Mouse (Mus musculus) liver, embryonic 12.5 days (tissue): ENCODE measurements at regions not wholly inside any gene's neighbourhood (a gene's known extent, or its start where the extent isn't known, plus 50 kb on each side); places are given as distances from the start of the nearest gene placed in this dataset.

Source experiments
- ATAC-seq: fragments of 200-750 bp; cut with Nextera tagmentation; 2 replicates; pipeline ENCODE4 v1.8.0; 2017; ENCODE audit warnings: moderate number of reproducible peaks, mild to moderate bottlenecking, moderate library complexity
- H3K27ac ChIP-seq: fragments of 300-500 bp; sonication (generic); 2 replicates; pipeline ENCODE4 v1.5.1; 2016; ENCODE audit warnings: mild to moderate bottlenecking
- H3K27me3 ChIP-seq: fragments of 300-500 bp; sonication (generic); replicated peaks from 2 replicates; pipeline ENCODE4 v1.6.1; 2016; ENCODE audit warnings: mild to moderate bottlenecking, moderate library complexity
- H3K36me3 ChIP-seq: fragments of 300-500 bp; sonication (generic); 2 replicates; pipeline ENCODE4 v1.6.1; 2016; ENCODE audit warnings: mild to moderate bottlenecking, moderate library complexity
- H3K4me1 ChIP-seq: fragments of 300-500 bp; sonication (generic); 2 replicates; pipeline ENCODE4 v1.6.1; 2016
- H3K4me2 ChIP-seq: fragments of 300-500 bp; sonication (generic); 2 replicates; pipeline ENCODE4 v1.6.1; 2016; ENCODE audit warnings: mild to moderate bottlenecking, moderate library complexity
- H3K4me3 ChIP-seq: fragments of 300-500 bp; sonication (generic); 2 replicates; pipeline ENCODE4 v1.5.1; 2016; ENCODE audit warnings: mild to moderate bottlenecking, moderate library complexity
- H3K9ac ChIP-seq: fragments of 300-500 bp; sonication (generic); 2 replicates; pipeline ENCODE4 v1.6.1; 2016; ENCODE audit warnings: mild to moderate bottlenecking, moderate library complexity
- H3K9me3 ChIP-seq: fragments of 300-500 bp; sonication (generic); replicated peaks from 2 replicates; pipeline ENCODE4 v1.6.1; 2016; ENCODE audit warnings: mild to moderate bottlenecking, moderate library complexity
- WGBS: fragments of 180-500 bp; shearing (Covaris S2); methylation state at CpG from one replicate; pipeline ENCODE4 v1.1.7; 2016; ENCODE audit not compliant: insufficient replicate concordance; 5-methylcytosine and 5-hydroxymethylcytosine counted together

GRCm38 (mm10) chr2:117597573-117597972 is 254.8 kb upstream of the Rasgrp1 start:
- H3K4me2 ChIP-seq: no peak overlapping the region
- no peaks in the 10 kb centered on the region for H3K4me1 ChIP-seq
- no peak overlapping the region for H3K9ac ChIP-seq
- no peaks in the 10 kb centered on the region for H3K27me3 ChIP-seq
- ATAC-seq: no peak
- no peaks in the 10 kb centered on the region for H3K9me3 ChIP-seq
- no peaks in the 10 kb centered on the region for H3K36me3 ChIP-seq
- no peak overlapping the region for H3K4me3 ChIP-seq
- no peak overlapping the region for H3K27ac ChIP-seq

DNA sequence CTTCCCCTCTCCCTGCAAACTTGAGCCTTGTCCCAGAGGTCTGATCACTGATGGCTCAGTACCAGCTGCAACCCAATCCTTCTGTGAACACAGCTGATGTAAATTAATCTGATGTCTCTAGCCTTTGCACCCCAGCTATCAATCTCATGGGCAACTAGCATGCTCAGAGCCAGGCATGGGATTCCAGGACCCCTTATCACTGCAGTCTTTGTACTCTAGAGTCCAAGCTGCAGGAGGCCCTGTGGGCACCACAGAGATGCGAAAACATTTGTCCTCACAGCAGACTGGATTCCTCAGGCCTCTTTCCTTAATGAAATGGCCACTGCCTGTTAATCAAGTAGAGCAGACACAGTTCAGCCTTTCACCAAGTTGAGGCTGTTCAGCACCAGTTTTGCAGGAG is 272.0 kb upstream of the Rasgrp1 start:
- Histone ChIP-seq H3K9ac (no peak overlapping the region), H3K4me3 (no peak overlapping the region), H3K4me2 (no peak overlapping the region), H3K27ac (no peak overlapping the region), H3K9me3 (no peaks in the 10 kb centered on the region), H3K36me3 (no peaks in the 10 kb centered on the region), H3K27me3 (no peaks in the 10 kb centered on the region), H3K4me1 (no peaks in the 10 kb centered on the region)
- 54% methylated on average over 1 of the region's 1 CpGs for WGBS
- no peak for ATAC-seq

DNA sequence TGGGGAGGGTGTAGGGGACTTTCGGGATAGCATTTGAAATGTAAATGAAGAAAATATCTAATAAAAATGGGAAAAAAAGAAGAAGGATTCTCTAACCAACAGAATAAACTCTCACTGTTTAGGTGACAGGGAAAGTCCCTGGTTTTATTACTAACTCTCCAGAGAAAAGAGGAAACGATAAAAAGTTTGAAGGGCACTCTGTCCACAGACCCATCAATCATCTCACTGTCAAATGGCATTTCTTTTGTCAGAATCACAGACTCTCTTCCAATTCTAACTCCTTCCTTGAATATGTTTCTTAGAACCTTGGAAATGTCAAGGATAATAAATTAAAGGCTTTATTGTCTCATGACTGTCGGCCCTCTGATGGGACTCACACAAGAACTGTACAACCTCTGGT is 275.3 kb upstream of the Rasgrp1 start:
- 60% methylated on average over 3 of the region's 3 CpGs for WGBS
- Histone ChIP-seq H3K4me2 (no peak overlapping the region), H3K9me3 (no peaks in the 10 kb centered on the region), H3K4me1 (no peaks in the 10 kb centered on the region), H3K27me3 (no peaks in the 10 kb centered on the region), H3K27ac (no peak overlapping the region), H3K9ac (no peak overlapping the region), H3K36me3 (no peaks in the 10 kb centered on the region), H3K4me3 (no peak overlapping the region)
- ATAC-seq: no peak

GRCm38 (mm10) chr2:117623955-117624354 is 281.2 kb upstream of the Rasgrp1 start:
- ATAC-seq: no peak
- 26% methylated on average over 3 of the region's 3 CpGs for WGBS
- Histone ChIP-seq H3K4me1 (no peaks in the 10 kb centered on the region), H3K4me2 (no peak overlapping the region), H3K36me3 (no peaks in the 10 kb centered on the region), H3K27me3 (no peaks in the 10 kb centered on the region), H3K4me3 (no peak overlapping the region), H3K9me3 (no peaks in the 10 kb centered on the region), H3K27ac (no peak overlapping the region), H3K9ac (no peak overlapping the region)

- H3K27me3 ChIP-seq: no peaks in the 10 kb centered on the region
- ATAC-seq: no peak
- H3K27ac ChIP-seq: no peak overlapping the region
- H3K9me3 ChIP-seq: no peaks in the 10 kb centered on the region
- 65% methylated on average over 4 of the region's 4 CpGs for WGBS
- no peak overlapping the region for H3K4me3 ChIP-seq
- no peak overlapping the region for H3K9ac ChIP-seq
- H3K36me3 ChIP-seq: no peaks in the 10 kb centered on the region
- no peak overlapping the region for H3K4me2 ChIP-seq
- H3K4me1 ChIP-seq: no peaks in the 10 kb centered on the region
These were observed 292.1 kb upstream of the Rasgrp1 start for GRCm38 (mm10) chr2:117634906-117635305.

GRCm38 (mm10) chr2:117637397-117637796 is 294.6 kb upstream of the Rasgrp1 start:
- H3K27me3 ChIP-seq: no peaks in the 10 kb centered on the region
- H3K27ac ChIP-seq: no peak overlapping the region
- ATAC-seq: no peak
- no peaks in the 10 kb centered on the region for H3K4me1 ChIP-seq
- WGBS: 65% methylated on average over 2 of the region's 2 CpGs
- H3K9ac ChIP-seq: no peak overlapping the region
- H3K4me3 ChIP-seq: no peak overlapping the region
- H3K36me3 ChIP-seq: no peaks in the 10 kb centered on the region
- no peaks in the 10 kb centered on the region for H3K9me3 ChIP-seq
- no peak overlapping the region for H3K4me2 ChIP-seq

DNA sequence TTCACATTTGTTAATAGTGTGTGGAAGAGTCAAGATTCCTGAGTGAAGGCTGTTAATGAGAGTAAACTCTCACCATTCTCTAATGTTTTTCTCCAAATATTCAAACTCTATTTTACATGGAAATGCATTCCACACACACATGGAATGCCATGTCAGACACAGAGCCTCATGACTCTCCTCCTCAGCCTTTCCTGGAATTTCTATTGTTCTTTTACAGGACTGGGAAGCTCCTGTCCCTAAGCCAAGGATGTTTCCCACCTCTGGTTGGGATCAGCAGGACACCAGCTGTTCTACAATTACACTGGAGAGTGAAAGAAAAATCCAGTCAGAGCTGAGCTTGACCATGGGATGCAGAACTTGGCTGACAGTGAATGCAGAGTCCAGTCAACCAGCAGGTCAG is 309.3 kb upstream of the Rasgrp1 start:
- H3K4me3 ChIP-seq: no peak overlapping the region
- H3K4me1 ChIP-seq: no peaks in the 10 kb centered on the region
- no peak for ATAC-seq
- no peaks in the 10 kb centered on the region for H3K36me3 ChIP-seq
- no peak overlapping the region for H3K4me2 ChIP-seq
- no peak overlapping the region for H3K27ac ChIP-seq
- no peak overlapping the region for H3K9ac ChIP-seq
- no peaks in the 10 kb centered on the region for H3K9me3 ChIP-seq
- no peaks in the 10 kb centered on the region for H3K27me3 ChIP-seq

- Histone ChIP-seq H3K4me2 (no peak overlapping the region), H3K27me3 (no peaks in the 10 kb centered on the region), H3K9ac (no peak overlapping the region), H3K9me3 (no peaks in the 10 kb centered on the region), H3K27ac (no peak overlapping the region), H3K4me3 (no peak overlapping the region), H3K36me3 (no peaks in the 10 kb centered on the region), H3K4me1 (no peaks in the 10 kb centered on the region)
- no peak for ATAC-seq
- WGBS: 33% methylated on average over 2 of the region's 2 CpGs
These were observed 309.8 kb upstream of the Rasgrp1 start for GRCm38 (mm10) chr2:117652647-117653046.

GRCm38 (mm10) chr2:117656546-117657175 is 313.9 kb upstream of the Rasgrp1 start:
- WGBS: 61% methylated on average over 2 of the region's 2 CpGs
- ATAC-seq: no peak

DNA sequence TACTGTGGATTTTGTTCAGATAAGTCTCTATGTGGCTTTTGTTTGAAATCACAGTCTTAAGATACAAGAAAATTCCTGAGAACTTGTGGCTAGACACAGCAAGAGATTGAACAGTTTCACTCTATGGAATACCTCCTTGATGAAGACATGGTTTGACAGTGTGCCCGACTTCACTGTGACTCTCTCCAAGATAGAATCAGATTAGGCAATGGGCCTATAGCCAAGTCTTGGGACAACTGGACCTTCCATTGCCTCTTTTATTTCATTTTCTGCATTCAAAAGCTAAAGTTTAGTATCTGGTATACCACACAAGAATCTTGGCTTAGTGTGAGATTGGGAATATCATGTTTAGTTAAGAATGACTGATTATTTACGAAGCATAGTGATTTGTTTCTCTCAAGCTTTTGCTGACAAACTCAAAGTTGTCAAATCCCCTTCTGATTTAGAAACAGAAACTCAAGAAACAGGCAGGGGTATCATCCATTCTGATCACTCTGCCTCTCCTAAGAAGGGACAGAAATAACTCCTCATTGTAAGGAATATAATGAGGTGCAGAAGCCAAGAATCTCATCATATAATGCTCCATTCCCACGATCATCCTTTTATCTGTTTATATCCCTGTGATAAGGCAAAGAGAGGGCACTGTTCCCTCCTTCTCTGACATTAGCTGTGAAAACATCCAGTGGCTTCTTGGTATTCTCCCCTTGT is 317.6 kb upstream of the Rasgrp1 start:
- Histone ChIP-seq H3K4me3 (no peak overlapping the region), H3K27me3 (no peaks in the 10 kb centered on the region), H3K9ac (no peak overlapping the region), H3K4me2 (no peak overlapping the region), H3K27ac (no peak overlapping the region), H3K36me3 (no peaks in the 10 kb centered on the region), H3K9me3 (no peaks in the 10 kb centered on the region), H3K4me1 (no peaks in the 10 kb centered on the region)
- no peak for ATAC-seq
- 68% methylated on average over 3 of the region's 3 CpGs for WGBS

More at GRCm38 (mm10) chr2:117656546-117657175, 313.9 kb upstream of the Rasgrp1 start:
- Histone ChIP-seq H3K4me3 (no peak overlapping the region), H3K9me3 (no peaks in the 10 kb centered on the region), H3K4me1 (no peaks in the 10 kb centered on the region), H3K27me3 (no peaks in the 10 kb centered on the region), H3K4me2 (no peak overlapping the region), H3K27ac (no peak overlapping the region), H3K36me3 (no peaks in the 10 kb centered on the region), H3K9ac (no peak overlapping the region)

- Histone ChIP-seq H3K4me2 (no peak overlapping the region), H3K9ac (no peak overlapping the region), H3K36me3 (no peaks in the 10 kb centered on the region), H3K4me1 (no peaks in the 10 kb centered on the region), H3K27me3 (no peaks in the 10 kb centered on the region), H3K9me3 (no peaks in the 10 kb centered on the region), H3K27ac (no peak overlapping the region), H3K4me3 (no peak overlapping the region)
- no peak for ATAC-seq
These were observed 319.9 kb upstream of the Rasgrp1 start for GRCm38 (mm10) chr2:117662653-117663052.

DNA sequence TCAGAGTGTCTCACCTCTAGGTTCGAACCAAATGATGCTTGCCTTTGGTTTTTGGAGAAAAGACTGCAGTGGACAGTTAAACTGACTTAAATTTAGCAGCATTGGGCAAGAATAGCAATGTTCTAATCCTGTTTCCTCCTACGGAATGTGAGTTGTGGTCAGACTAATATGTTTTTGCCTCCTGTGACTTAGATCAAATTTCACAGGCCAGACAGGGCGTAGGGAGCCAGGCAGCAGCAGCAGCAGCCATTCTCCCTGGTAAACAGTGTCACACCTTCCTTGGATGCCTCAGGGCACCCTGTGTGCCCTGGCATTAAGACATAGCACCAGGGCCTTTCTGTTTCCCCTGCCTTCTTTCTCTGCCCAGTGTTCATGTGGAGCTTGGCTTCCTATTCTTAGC is 323.7 kb upstream of the Rasgrp1 start:
- no peak overlapping the region for H3K9ac ChIP-seq
- H3K27me3 ChIP-seq: no peaks in the 10 kb centered on the region
- 50% methylated on average over 3 of the region's 3 CpGs for WGBS
- no peaks in the 10 kb centered on the region for H3K4me1 ChIP-seq
- no peak for ATAC-seq
- H3K9me3 ChIP-seq: no peaks in the 10 kb centered on the region
- H3K4me2 ChIP-seq: no peak overlapping the region
- H3K4me3 ChIP-seq: no peak overlapping the region
- H3K27ac ChIP-seq: no peak overlapping the region
- no peaks in the 10 kb centered on the region for H3K36me3 ChIP-seq

- no peak for ATAC-seq
- Histone ChIP-seq H3K4me2 (no peak overlapping the region), H3K9me3 (no peaks in the 10 kb centered on the region), H3K9ac (no peak overlapping the region), H3K27me3 (no peaks in the 10 kb centered on the region), H3K4me3 (no peak overlapping the region), H3K36me3 (no peaks in the 10 kb centered on the region), H3K27ac (no peak overlapping the region), H3K4me1 (no peaks in the 10 kb centered on the region)
These were observed 325.3 kb upstream of the Rasgrp1 start for GRCm38 (mm10) chr2:117668137-117668536.
